Mouse (Mus musculus): ENCODE data around the gene Madcam1.

DNA sequence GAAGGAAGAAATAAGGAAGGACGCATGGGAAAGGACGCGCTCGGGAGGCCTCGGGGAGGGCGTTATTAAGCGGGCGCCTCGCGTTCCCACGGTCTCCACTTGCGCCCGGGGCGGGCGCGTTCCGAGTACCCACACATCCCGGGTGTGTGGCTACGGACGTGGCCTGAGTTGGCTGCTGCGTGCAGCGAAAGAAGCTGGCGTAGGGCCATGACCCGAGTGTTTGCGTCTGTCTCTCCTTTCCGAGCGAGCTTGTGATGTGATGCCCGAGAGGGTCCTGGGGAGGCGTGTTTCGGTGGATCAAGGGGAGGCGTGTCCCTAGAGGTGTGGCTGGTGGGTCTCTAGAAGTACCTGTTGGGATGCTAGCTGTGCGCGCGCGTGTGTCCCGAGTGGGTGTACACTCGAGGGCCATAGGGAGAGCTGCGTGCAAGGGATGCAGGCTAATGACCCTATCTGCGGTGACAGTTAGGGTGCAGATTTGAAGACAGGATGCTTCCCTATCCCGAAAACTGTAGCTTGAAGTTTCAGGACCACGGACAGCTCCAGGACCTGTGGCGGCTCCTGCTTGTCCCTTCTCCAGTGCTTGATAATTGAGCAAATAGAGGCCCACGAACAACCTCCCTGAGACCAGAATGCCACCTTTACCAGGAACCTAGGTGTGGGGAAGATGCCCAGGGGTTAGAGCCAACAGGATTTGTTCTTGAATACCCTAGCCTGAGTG is 53.4 kb downstream of the Madcam1 start:
- TF ChIP-seq CTCF (IDR thresholded peaks at IDR 0.05; ENCODE audit: low read depth, low read length) (no peak), GATA1 (IDR thresholded peaks at IDR 0.05; ENCODE audit: borderline replicate concordance, low read length) (no peak), POLR2AphosphoS5 (IDR thresholded peaks at IDR 0.05; ENCODE audit: insufficient replicate concordance, low read depth, low read length) (no peak), GATA2 (IDR thresholded peaks at IDR 0.05; ENCODE audit: borderline replicate concordance, low read depth, low read length) (no peak), TAL1 (conservative IDR thresholded peaks at IDR 0.05; ENCODE audit: low read depth, low read length) (no peak)

Data from G1E (cell line).